Mouse (Mus musculus) embryo, embryonic 10 days (tissue): ENCODE measurements around the gene Stard5.

ENCODE experiments used
- DNase-seq: peaks from one replicate; pipeline ENCODE4 v3.0.0-alpha.2; 2015; ENCODE audit warnings: low spot score

The Stard5 gene

GRCm38 (mm10) chr7:83631828-83632681 lies at the start of gene Stard5:
Gene Stard5, plus strand, starts transcription at chr7:83631959.
- DNase-seq, result peak; percentile 90

- peak; percentile 55 for DNase-seq
Observed at GRCm38 (mm10) chr7:83584639-83585471, 46.9 kb upstream of the Stard5 start, which contains the start of gene Tmc3. Gene Tmc3, plus strand, starts transcription at chr7:83584927.

- DNase-seq, result no peak
Observed at GRCm38 (mm10) chr7:83594056-83594455, 37.7 kb upstream of the Stard5 start.

GRCm38 (mm10) chr7:83597063-83597462 lies 34.7 kb upstream of the Stard5 start:
- no peak for DNase-seq

GRCm38 (mm10) chr7:83598997-83599912 lies 32.5 kb upstream of the Stard5 start:
- no peak for DNase-seq

GRCm38 (mm10) chr7:83599913-83600286 lies 31.9 kb upstream of the Stard5 start:
- peak; percentile 73 for DNase-seq

- no peak for DNase-seq
Observed at GRCm38 (mm10) chr7:83604180-83604944, 27.4 kb upstream of the Stard5 start.

GRCm38 (mm10) chr7:83606796-83607195 lies 25.0 kb upstream of the Stard5 start:
- no peak for DNase-seq

- no peak for DNase-seq
Observed at GRCm38 (mm10) chr7:83609891-83610290, 21.9 kb upstream of the Stard5 start.

GRCm38 (mm10) chr7:83611886-83612285 lies 19.9 kb upstream of the Stard5 start:
- DNase-seq, result no peak

GRCm38 (mm10) chr7:83615272-83615671 lies 16.5 kb upstream of the Stard5 start:
- DNase-seq, result no peak

- DNase-seq, result no peak
Observed at GRCm38 (mm10) chr7:83615815-83616214, 15.9 kb upstream of the Stard5 start.

GRCm38 (mm10) chr7:83616268-83616667 lies 15.5 kb upstream of the Stard5 start:
- no peak for DNase-seq

GRCm38 (mm10) chr7:83618709-83619108 lies 13.1 kb upstream of the Stard5 start:
- no peak for DNase-seq

- DNase-seq, result no peak
Observed at GRCm38 (mm10) chr7:83622582-83622981, 9.2 kb upstream of the Stard5 start.

GRCm38 (mm10) chr7:83624065-83624464 lies 7.7 kb upstream of the Stard5 start:
- no peak for DNase-seq

- DNase-seq, result no peak
Observed at GRCm38 (mm10) chr7:83626557-83627257, 5.1 kb upstream of the Stard5 start.

GRCm38 (mm10) chr7:83627369-83627768 lies 4.4 kb upstream of the Stard5 start:
- no peak for DNase-seq

GRCm38 (mm10) chr7:83631073-83631827 lies 509 bp upstream of the Stard5 start:
- no peak for DNase-seq

- DNase-seq, result no peak
Observed at GRCm38 (mm10) chr7:83632682-83633120, 942 bp downstream of the Stard5 start.
